Mouse (Mus musculus): ENCODE measurements around the gene Sept10.
"Not testable (repeated sequence)": the region's sequence is repeated elsewhere in the genome, so short reads cannot be mapped to it uniquely, and the experiment has no call there.

Sept10 gene

DNA sequence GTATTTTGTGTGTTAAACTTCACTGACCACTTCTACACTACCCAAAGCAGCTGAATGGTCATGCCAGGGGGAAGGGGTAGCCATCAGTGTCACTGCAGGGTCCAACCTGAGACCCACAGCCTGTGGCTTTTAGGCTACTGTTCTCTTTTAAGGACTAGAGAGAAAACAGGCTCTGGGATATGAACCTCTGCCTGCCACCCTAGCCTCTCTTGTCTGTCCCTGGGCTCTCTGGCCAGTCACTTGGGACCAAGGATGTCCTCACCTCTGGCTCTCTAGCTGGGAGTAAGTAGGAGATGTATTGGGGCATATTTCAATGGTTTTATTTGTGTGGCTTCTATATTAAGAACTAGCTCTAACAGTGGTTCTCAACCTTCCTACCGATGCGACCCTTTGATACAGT is 101.8 kb downstream of the Sept10 start:
- DNase-seq = no peak

DNA sequence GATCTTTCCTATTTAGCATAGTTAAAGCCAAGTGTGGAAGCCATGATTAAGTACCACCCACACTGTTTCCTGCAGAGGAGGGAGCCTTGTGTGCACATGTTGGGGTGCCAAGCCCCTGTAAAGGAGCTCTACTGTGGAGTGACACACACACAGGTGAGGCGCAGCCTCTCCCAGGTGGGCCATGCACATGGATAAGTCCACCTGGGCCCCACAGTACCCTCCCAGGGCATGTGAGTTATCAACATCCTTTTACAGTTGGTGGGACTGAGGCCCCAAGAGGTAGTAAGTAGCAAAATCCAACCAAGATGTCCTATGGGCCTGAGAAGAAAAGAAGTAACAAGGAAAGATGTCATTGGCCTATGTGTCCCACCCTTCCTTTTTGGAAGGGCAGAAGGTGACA is 102.6 kb downstream of the Sept10 start:
- no peak for DNase-seq

DNA sequence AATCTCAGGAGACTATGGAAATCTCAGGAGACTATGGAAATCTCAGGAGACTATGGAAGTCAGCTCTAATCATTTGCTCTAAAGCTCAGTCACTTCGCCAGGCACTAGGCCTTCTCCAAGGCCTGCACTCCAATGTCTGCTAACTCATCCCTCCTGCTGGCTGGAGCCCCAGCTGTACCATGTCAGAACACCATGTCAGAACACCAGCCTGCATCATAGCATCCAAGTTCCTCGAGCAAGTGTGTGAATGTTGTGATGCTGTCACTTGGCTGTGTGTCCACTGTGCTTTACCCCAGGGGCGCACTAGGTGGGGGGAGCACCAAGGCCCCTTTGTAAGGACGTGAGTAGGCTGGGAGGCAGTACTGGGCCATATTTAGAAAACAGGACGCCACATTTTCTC is 104.1 kb downstream of the Sept10 start:
- DNase-seq = no peak

GRCm38 (mm10) chr10:59116331-59116730 is 105.3 kb downstream of the Sept10 start:
- no peak for DNase-seq

DNA sequence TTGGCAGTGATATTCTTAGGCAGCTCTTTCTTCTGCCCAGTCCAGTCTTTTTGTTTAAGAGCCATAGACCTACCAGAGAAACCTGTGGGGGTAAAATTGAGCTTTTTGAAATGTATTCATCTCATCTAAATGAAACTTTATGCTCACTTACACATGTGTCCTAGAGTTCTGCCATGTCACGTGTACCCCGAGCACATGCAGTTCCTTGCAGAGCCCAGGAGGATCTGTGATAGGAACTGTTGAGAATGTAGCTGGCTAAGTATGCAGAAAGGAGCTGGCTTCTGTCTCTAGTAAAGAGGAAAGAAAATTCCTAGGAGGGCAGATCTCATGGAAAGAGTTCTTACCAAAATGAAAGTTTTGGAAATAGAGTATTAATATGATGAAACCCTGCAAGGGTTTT is 106.0 kb downstream of the Sept10 start:
- DNase-seq = no peak

- peak; percentile 8 for DNase-seq
Measured at GRCm38 (mm10) chr10:59114535-59115291, 106.9 kb downstream of the Sept10 start.

GRCm38 (mm10) chr10:59113386-59113785 is 108.3 kb downstream of the Sept10 start:
- no peak for DNase-seq

DNA sequence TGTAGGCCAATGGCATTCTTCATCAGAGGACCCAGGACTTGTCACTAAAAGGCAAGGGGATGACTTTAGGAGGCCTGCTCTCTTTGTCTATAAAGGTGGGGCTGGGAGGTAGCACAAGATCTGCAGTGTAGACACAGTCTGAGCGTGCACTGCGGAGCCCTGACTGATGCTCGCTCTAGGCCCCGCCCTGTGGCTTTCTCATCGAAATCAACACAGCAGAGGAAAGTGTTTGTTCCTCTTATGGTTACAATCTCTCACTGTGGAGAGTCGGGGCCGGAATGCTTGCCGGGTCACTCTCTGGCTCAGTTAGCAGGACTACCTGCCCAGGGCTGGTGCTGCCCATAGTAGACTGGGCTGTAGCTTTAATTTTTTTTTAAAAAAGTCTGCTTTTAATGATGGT is 108.9 kb downstream of the Sept10 start:
- DNase-seq = no peak

- no peak for DNase-seq
Measured at GRCm38 (mm10) chr10:59110386-59110785, 111.3 kb downstream of the Sept10 start.

GRCm38 (mm10) chr10:59109015-59109414 is 112.6 kb downstream of the Sept10 start:
- peak; percentile 71 for DNase-seq

DNA sequence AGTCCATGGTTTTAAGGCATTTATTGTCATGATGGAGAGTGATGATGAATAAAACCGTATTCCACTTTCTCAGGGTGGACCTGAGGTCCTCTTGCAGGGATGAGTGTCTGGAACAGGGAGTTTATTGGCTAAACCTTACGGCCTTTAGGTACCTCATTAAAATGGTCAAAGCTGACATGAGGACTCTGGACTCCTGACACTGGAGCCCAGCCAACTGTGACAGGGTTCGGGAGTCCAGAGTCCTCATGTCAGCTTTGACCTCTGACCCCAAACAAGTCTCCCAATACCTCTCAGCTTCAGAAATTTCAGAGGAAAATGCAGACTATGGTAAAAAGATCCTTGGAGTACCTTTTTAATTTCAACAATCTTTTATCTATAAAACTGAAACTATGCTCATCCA is 115.0 kb downstream of the Sept10 start:
- peak; percentile 64 for DNase-seq

DNA sequence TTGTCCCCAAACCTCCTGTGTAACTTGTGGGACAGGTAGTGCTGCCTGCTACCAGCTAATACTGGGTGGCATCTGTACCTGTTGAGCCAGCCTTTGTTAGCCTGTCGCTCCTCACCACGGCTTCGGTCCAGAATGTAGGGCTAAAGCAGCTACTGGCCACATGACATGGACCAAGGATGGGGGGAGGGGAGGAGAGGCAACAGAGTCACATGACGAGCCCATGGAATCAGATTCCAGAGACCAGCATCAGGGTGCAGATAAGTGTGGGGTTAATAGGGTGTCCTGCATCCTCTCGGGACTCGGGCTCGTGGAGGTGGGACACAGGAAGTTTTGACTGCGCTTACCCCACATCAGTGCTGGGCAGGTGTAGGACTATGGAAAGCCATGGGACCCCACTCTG is 115.8 kb downstream of the Sept10 start:
- DNase-seq = no peak

GRCm38 (mm10) chr10:59104683-59105082 is 117.0 kb downstream of the Sept10 start:
- DNase-seq = no peak

- DNase-seq = not testable (repeated sequence)
Measured at GRCm38 (mm10) chr10:59103076-59103475, 118.6 kb downstream of the Sept10 start.

DNA sequence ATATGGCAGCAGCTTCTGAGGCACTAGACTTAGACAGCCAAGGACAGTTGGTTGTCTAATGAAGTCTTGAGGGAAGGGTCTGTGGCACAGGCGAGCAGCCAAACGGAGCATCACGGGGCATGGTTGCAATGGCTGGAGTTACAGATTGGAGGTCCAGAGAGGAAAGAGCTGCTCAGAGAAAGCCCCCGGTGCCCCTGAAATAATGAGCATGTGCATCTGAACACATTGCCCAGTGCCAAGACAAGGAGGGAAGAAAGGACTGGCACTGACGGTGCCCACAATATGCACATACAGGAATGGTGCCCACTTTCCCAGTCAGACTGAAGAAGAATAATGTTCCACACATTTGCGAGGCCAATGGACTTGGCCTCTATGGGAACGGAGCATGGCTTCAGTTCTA is 129.7 kb downstream of the Sept10 start:
- no peak for DNase-seq

All from kidney, adult 9 months (tissue).